Mouse (Mus musculus): Measurements from ENCODE around the gene Cmah.

- TF ChIP-seq POLR2A (IDR thresholded peaks at IDR 0.05; ENCODE audit: low read depth, low read length) = no peak
- TF ChIP-seq CTCF (IDR thresholded peaks at IDR 0.05; ENCODE audit: extremely low read depth, insufficient read depth, insufficient read length, insufficient replicate concordance) = peak; percentile 21; the same call in 1 of the 2 replicates
These were observed 8.6 kb upstream of the Cmah start for GRCm38 (mm10) chr13:24318618-24319017.

All from spleen, adult 2 months (tissue).